Mouse (Mus musculus) neutrophil, adult 5-6 weeks (primary cell): ENCODE results near the gene Lce1e. TPM values are rescaled to one million over a fixed set of nuclear protein-coding genes. Genes with fewer than 3 reads are reported as not detected.

ENCODE experiments used
- ATAC-seq: fragments of 151-379, 151-347 bp; 2 replicates; pipeline ENCODE4 v1.8.0; 2017; ENCODE audit warnings: mild to moderate bottlenecking, moderate TSS enrichment; ENCODE audit not compliant: insufficient number of reproducible peaks, poor library complexity, low FRiP score, severe bottlenecking; ENCODE audit errors: extremely low read depth
- total RNA-seq: library from RNA; stranded (forward); fragments of 200-1000 nt; gene quantifications from 2 replicates; pipeline ENCODE4 v1.2.3, GENCODE M21; 2017

Gene Lce1e
- total RNA-seq: not detected in 2 replicates

GRCm38 (mm10) chr3:92708974-92709373, at the start of gene Lce1e:
Lce1e (minus strand) TSS chr3:92709074.
- ATAC-seq: no peak

GRCm38 (mm10) chr3:92753197-92753596, 44.3 kb upstream of the Lce1e start:
- no peak for ATAC-seq

GRCm38 (mm10) chr3:92752238-92752637, 43.4 kb upstream of the Lce1e start, which contains the start of gene Lce1g:
Lce1g (minus strand) TSS chr3:92752338.
- ATAC-seq: no peak

DNA sequence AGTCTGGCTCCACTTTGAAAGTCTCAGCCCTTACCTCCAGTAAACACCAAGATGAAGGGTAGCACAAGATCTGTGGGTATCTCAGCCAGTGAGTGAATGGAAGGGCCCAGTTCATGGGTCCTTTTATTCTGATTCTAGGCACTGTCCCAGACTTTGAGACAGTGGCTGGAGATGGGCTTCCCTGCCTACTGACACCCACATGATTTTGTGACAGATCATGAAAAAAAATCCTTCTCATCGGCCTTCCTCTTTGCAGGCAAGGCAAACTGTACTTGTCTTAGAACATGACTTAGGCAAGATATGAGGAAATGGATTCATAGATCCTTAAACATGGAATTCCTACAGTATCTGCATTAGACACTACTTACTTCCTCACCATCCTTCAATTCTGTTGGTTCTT, 30.1 kb upstream of the Lce1e start, which contains the start of gene Gm38119:
Gene Gm38119 (minus strand): TSS at position 101 of the 400 bp plus-strand sequence.
- no peak for ATAC-seq

DNA sequence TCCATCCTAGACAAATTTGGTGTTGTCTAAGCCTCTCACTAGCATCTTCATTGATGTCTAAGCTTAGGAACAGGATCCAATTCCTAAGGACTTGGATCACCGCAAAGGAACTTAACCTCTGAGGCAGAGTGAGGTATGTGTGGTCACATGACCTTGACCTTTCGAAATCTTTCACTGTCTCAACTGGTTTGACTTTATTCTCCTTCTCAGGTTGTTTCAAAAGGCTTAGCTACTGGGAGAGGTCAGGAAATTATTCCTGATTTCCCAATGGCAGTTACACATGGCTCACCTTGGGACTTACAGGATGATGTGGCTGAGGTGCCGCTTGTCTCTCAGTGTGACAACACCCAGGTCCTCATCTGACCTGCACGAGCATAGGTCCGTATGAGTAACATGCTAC, 13.8 kb upstream of the Lce1e start:
- no peak for ATAC-seq

- no peak for ATAC-seq
Observed at GRCm38 (mm10) chr3:92720250-92720649, 11.4 kb upstream of the Lce1e start, which contains the start of gene Lce1f. Lce1f (minus strand) TSS chr3:92720350.

DNA sequence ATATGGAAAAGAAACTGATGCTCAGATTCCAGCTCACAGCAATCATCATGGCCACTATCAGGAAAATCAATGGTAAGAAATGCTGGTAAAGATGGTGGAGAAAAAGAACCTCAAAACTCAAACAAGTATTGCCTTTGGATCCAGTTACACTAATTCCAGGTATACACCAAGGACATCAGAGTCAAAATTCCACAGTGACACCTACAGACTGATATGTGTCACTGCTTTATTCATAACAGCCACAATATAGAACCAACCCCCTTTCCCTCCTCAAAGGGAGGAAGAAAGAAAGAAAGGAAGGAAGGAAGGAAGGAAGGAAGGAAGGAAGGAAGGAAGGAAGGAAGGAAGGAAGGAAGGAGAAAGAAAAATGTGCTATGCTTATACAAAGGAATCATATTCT, 6.2 kb upstream of the Lce1e start:
- ATAC-seq: no peak

DNA sequence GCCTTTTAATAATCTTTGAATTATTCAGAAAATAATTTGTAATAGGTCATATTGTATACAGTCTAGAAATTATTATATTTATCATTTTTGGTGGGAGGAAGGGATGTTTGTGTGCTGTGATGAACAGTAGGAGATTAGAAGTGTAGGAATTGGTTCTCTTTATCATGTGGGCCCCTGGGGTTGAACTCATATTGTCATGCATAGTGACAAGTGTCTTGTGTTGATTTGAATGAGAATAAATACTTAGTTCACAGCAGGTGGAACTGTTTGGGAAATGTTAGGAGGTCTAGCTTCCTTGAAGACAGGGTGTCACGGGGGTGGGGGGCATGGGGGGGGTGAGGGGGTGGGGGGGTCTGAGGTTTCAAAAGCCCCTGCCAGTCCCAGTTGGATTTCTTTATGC, 14.3 kb downstream of the Lce1e start:
- ATAC-seq: no peak

DNA sequence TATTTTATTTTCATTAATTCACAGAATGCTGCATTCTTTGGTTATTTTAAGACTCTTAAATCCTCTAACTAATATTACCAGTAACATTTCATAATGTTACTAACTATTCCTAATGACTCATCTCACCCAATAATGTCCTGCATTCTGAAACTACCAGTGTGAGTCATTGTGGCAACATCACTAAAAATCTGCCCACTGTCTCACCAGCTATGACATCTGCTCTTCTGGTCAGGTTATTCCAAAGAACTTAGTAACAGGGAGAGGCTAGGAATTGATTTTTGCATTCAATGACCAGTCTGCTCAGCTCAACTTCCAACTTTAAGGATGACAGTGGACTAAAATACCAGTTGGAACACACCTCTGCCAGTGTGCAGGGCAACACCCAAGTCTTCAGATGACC, 17.2 kb downstream of the Lce1e start:
- no peak for ATAC-seq

- ATAC-seq: peak; percentile 48; the same call in 1 of the 2 replicates
Observed at GRCm38 (mm10) chr3:92689154-92689553, 19.7 kb downstream of the Lce1e start.

GRCm38 (mm10) chr3:92687110-92687509, 21.8 kb downstream of the Lce1e start, which contains the start of gene Lce1d:
Lce1d (minus strand) TSS chr3:92687210.
- ATAC-seq: no peak

GRCm38 (mm10) chr3:92678947-92679346, 29.9 kb downstream of the Lce1e start, which contains the start of gene Lce1c:
Lce1c (plus strand) TSS chr3:92679247.
- no peak for ATAC-seq

GRCm38 (mm10) chr3:92670215-92670614, 38.7 kb downstream of the Lce1e start, which contains the start of gene Lce1a2:
Lce1a2 (minus strand) TSS chr3:92670315.
- no peak for ATAC-seq

Other genes with a start within 250 kb of the Lce1e start
- not detected in 2 replicates for gene Sprr1a, start 223.2 kb downstream of the Lce1e start, total RNA-seq
- gene Sprr4, start 208.6 kb downstream of the Lce1e start, total RNA-seq: not detected in 2 replicates
- 0.98 TPM in 1 of 2 replicates, not detected in the other for gene 2310046K23Rik, start 174.6 kb downstream of the Lce1e start, total RNA-seq
- not detected in 2 replicates for gene Ivl, start 135.3 kb downstream of the Lce1e start, total RNA-seq
- not detected in 2 replicates for gene Smcp, start 120.1 kb downstream of the Lce1e start, total RNA-seq
- gene 2210017I01Rik, start 101.6 kb downstream of the Lce1e start, total RNA-seq: not detected in 2 replicates
- not detected in 2 replicates for gene Lce6a, start 87.4 kb downstream of the Lce1e start, total RNA-seq
- gene Lce1a1, start 60.8 kb downstream of the Lce1e start, total RNA-seq: not detected in 2 replicates
- gene Lce1b, start 52.1 kb downstream of the Lce1e start, total RNA-seq: not detected in 2 replicates
- not detected in 2 replicates for gene Lce1a2, start 38.8 kb downstream of the Lce1e start, total RNA-seq
- gene Lce1c, start 29.8 kb downstream of the Lce1e start, total RNA-seq: not detected in 2 replicates
- not detected in 2 replicates for gene Lce1d, start 21.9 kb downstream of the Lce1e start, total RNA-seq
- gene Lce1f, start 11.3 kb upstream of the Lce1e start, total RNA-seq: not detected in 2 replicates
- gene Gm38119, start 30.0 kb upstream of the Lce1e start, total RNA-seq: not detected in 2 replicates
- not detected in 2 replicates for gene Lce1g, start 43.3 kb upstream of the Lce1e start, total RNA-seq
- gene Lce1h, start 56.0 kb upstream of the Lce1e start, total RNA-seq: not detected in 2 replicates
- not detected in 2 replicates for gene Lce1i, start 69.8 kb upstream of the Lce1e start, total RNA-seq
- gene Lce1j, start 81.4 kb upstream of the Lce1e start, total RNA-seq: not detected in 2 replicates
- gene Lce1k, start 98.8 kb upstream of the Lce1e start, total RNA-seq: not detected in 2 replicates
- gene Kprp, start 118.2 kb upstream of the Lce1e start, total RNA-seq: not detected in 2 replicates
- not detected in 2 replicates for gene Lce1l, start 142.2 kb upstream of the Lce1e start, total RNA-seq
- gene 2310050C09Rik, start 161.1 kb upstream of the Lce1e start, total RNA-seq: not detected in 2 replicates
- gene Lce3a, start 217.2 kb upstream of the Lce1e start, total RNA-seq: not detected in 2 replicates
- gene Lce3b, start 223.9 kb upstream of the Lce1e start, total RNA-seq: not detected in 2 replicates
- gene Lce3c, start 235.4 kb upstream of the Lce1e start, total RNA-seq: not detected in 2 replicates
- not detected in 2 replicates for gene Lce3d, start 248.3 kb upstream of the Lce1e start, total RNA-seq